Mouse (Mus musculus): Measurements from ENCODE around the gene Pllp. TPM values are rescaled to one million over a fixed set of nuclear protein-coding genes. Genes with fewer than 3 reads are reported as not detected.

Gene Pllp
- total RNA-seq, 4 experiments from 2014 or later = 0.92 to 2.5 (median 1.8) TPM; not detected in 1

GRCm38 (mm10) chr8:94654994-94655393 lies 41.1 kb downstream of the Pllp start:
- DNase-seq (ENCODE audit: low spot score in 2 of 2) = no peak

- no peak for DNase-seq (ENCODE audit: low spot score in 2 of 2)
These were observed 43.1 kb downstream of the Pllp start for GRCm38 (mm10) chr8:94652951-94653350.

GRCm38 (mm10) chr8:94649496-94649895 lies 46.6 kb downstream of the Pllp start:
- DNase-seq (ENCODE audit: low spot score in 2 of 2) = no peak

- no peak for DNase-seq (ENCODE audit: low spot score in 2 of 2)
These were observed 49.9 kb downstream of the Pllp start for GRCm38 (mm10) chr8:94646165-94646564.

- DNase-seq (ENCODE audit: low spot score in 2 of 2) = no peak
These were observed 50.9 kb downstream of the Pllp start for GRCm38 (mm10) chr8:94645202-94645601.

GRCm38 (mm10) chr8:94641938-94642337 lies 54.1 kb downstream of the Pllp start:
- no peak for DNase-seq (ENCODE audit: low spot score in 2 of 2)

- no peak for DNase-seq (ENCODE audit: low spot score in 2 of 2)
These were observed 54.9 kb downstream of the Pllp start for GRCm38 (mm10) chr8:94641183-94641582.

GRCm38 (mm10) chr8:94634211-94634610 lies 61.9 kb downstream of the Pllp start:
- DNase-seq (ENCODE audit: low spot score in 2 of 2) = no peak

GRCm38 (mm10) chr8:94633564-94634194 lies 62.4 kb downstream of the Pllp start:
- DNase-seq (ENCODE audit: low spot score in 2 of 2) = no peak

Other genes with a start within 250 kb of the Pllp start
- 1 to 10 TPM; 4.3 to 9.8 (median 6.8) TPM for gene Cpne2, start 163.3 kb downstream of the Pllp start, total RNA-seq (2022)
- 1 to 10 TPM; 7.3 to 8.9 (median 8.2) TPM for gene Rspry1, start 94.3 kb downstream of the Pllp start, total RNA-seq (2022)
- 10 to 100 TPM; 16.9 to 23.1 (median 18.4) TPM for gene Fam192a, start 94.3 kb downstream of the Pllp start, total RNA-seq (2022)
- gene Arl2bp, start 29.7 kb downstream of the Pllp start, total RNA-seq (2022) = 10 to 100 TPM; 43.4 to 55.1 (median 45.7) TPM
- not detected for gene Ccl22, start 49.3 kb upstream of the Pllp start, total RNA-seq (2022)
- 1 to 10 TPM in 3 of 4 experiments, under 1 TPM in 1; 0.89 to 1.4 (median 1.2) TPM for gene Cx3cl1, start 75.7 kb upstream of the Pllp start, total RNA-seq (2022)
- under 1 TPM in 1 of 4 experiments, not detected in 3; 0.70 TPM for gene Ccl17, start 114.2 kb upstream of the Pllp start, total RNA-seq (2022)
- gene Coq9, start 142.0 kb upstream of the Pllp start, total RNA-seq (2022) = 100 to 1,000 TPM; 372 to 412 (median 383) TPM
- 10 to 100 TPM; 25.4 to 55.4 (median 29.0) TPM for gene Ciapin1, start 142.1 kb upstream of the Pllp start, total RNA-seq (2022)
- gene Polr2c, start 161.2 kb upstream of the Pllp start, total RNA-seq (2022) = 10 to 100 TPM; 52.3 to 61.1 (median 56.1) TPM
- 1 to 10 TPM; 2.5 to 4.7 (median 2.8) TPM for gene Dok4, start 180.1 kb upstream of the Pllp start, total RNA-seq (2022)
- gene Ccdc102a, start 221.8 kb upstream of the Pllp start, total RNA-seq (2022) = 1 to 10 TPM; 2.5 to 3.5 (median 3.1) TPM
- under 1 TPM in 1 of 4 experiments, not detected in 3; 0.09 TPM for gene Adgrg5, start 227.4 kb upstream of the Pllp start, total RNA-seq (2022)